ENCODE assay signal across 8 mouse cellular contexts in the genomic region with DNA sequence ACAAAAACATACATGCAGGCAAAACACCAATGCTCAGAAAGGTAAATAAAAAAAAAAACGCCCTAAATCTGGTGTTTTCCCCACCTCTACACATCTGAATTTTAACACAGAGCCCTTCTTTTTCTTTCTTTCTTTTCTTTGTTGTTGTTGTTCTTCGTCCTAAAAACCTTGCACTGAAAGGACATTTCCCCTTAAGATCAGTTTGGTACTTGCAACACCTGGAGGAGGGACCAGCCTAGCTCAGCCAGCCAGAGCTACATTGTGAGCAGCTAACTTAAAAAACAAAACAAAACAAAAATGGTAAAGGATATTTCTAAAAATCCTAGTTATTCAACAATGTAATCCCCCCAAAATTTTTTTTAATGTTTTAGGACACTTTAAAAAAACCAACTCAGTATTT. TPM values are rescaled to one million over a fixed set of nuclear protein-coding genes. Genes with fewer than 3 reads are reported as not detected.
DNase-seq lines count a peak whose midpoint lies in the region; ATAC-seq and TF ChIP-seq lines count a peak whose summit lies in the region.

No protein-coding gene starts in this region.

- TF ChIP-seq POLR2A in liver, adult 2 months (IDR thresholded peaks at IDR 0.05; ENCODE audit: extremely low read depth, insufficient read depth, low read length): no peak

- 23% methylated on average over 2 of the region's 2 CpGs for WGBS in liver, adult 2 months
- WGBS in forebrain, embryonic 13.5 days: 47% methylated on average over 2 of the region's 2 CpGs
- WGBS in limb, embryonic 11.5 days: 48% methylated on average over 2 of the region's 2 CpGs
- whole genome bisulfite sequencing in neural tube, embryonic 13.5 days: 43% methylated on average over 2 of the region's 2 CpGs

- H3K79me2 ChIP-seq in liver, adult 2 months (ENCODE audit: control insufficient read depth, insufficient read depth, low read length): no peaks in the 10 kb centered on the region; the same call in 1 of the 2 replicates

- ATAC-seq in forebrain, embryonic 13.5 days: no peak
- ATAC-seq in limb, embryonic 11.5 days (ENCODE audit: insufficient number of reproducible peaks, low FRiP score, low TSS enrichment, low read depth): no peak
- ATAC-seq in neural tube, embryonic 13.5 days (ENCODE audit: low read depth): no peak

- no peaks in the 10 kb centered on the region for H3K27me3 ChIP-seq in liver, adult 2 months (ENCODE audit: control insufficient read depth, insufficient read depth, low read length)
- no peaks in the 10 kb centered on the region for H3K27me3 ChIP-seq in forebrain, embryonic 13.5 days
- H3K27me3 ChIP-seq in limb, embryonic 11.5 days (ENCODE audit: control insufficient read depth, insufficient read depth, low read length): no peaks in the 10 kb centered on the region
- no peaks in the 10 kb centered on the region for H3K27me3 ChIP-seq in neural tube, embryonic 13.5 days

- H3K36me3 ChIP-seq in liver, adult 2 months (ENCODE audit: control insufficient read depth, insufficient read depth, low read length): no peaks in the 10 kb centered on the region
- no peaks in the 10 kb centered on the region for H3K36me3 ChIP-seq in forebrain, embryonic 13.5 days (ENCODE audit: poor library complexity, severe bottlenecking)
- no peaks in the 10 kb centered on the region for H3K36me3 ChIP-seq in limb, embryonic 11.5 days (ENCODE audit: control insufficient read depth, insufficient read depth, low read length)
- no peaks in the 10 kb centered on the region for H3K36me3 ChIP-seq in neural tube, embryonic 13.5 days

- peak overlapping the region; percentile 99 for H3K4me2 ChIP-seq in forebrain, embryonic 13.5 days
- H3K4me2 ChIP-seq in limb, embryonic 11.5 days (ENCODE audit: low read depth, severe bottlenecking): peak overlapping the region; percentile 95
- H3K4me2 ChIP-seq in neural tube, embryonic 13.5 days: peak overlapping the region; percentile 99

- H3K27ac ChIP-seq in liver, adult 2 months (replicated peaks; ENCODE audit: insufficient read depth, low read depth, low read length): peak overlapping the region; percentile 99
- H3K27ac ChIP-seq in forebrain, embryonic 13.5 days: no peak overlapping the region; the same call in 1 of the 2 replicates
- H3K27ac ChIP-seq in limb, embryonic 11.5 days (replicated peaks; ENCODE audit: low read depth, low read length): no peak overlapping the region
- peak overlapping the region; percentile 100 for H3K27ac ChIP-seq in neural tube, embryonic 13.5 days (replicated peaks)

- no peak for TF ChIP-seq CTCF in liver, adult 2 months (IDR thresholded peaks at IDR 0.05; ENCODE audit: low read depth, low read length)

- no peaks in the 10 kb centered on the region for H3K9me3 ChIP-seq in forebrain, embryonic 13.5 days (replicated peaks)
- H3K9me3 ChIP-seq in limb, embryonic 11.5 days (ENCODE audit: control insufficient read depth, low read length): no peaks in the 10 kb centered on the region
- H3K9me3 ChIP-seq in neural tube, embryonic 13.5 days: no peaks in the 10 kb centered on the region

- peak; percentile 60 for DNase-seq in liver, adult 2 months (ENCODE audit: extremely low read depth, low read depth, low spot score)
- no peak for DNase-seq in liver
- DNase-seq in limb, embryonic 11.5 days (ENCODE audit: low spot score): no peak
- no peak for DNase-seq in spleen, postnatal 14 days (ENCODE audit: low spot score in 2 of 2)
- DNase-seq in layer of hippocampus, adult 9-11 months: no peak
- DNase-seq in natural killer cell, adult 2 months (ENCODE audit: low spot score in 2 of 2): no peak

- no peak overlapping the region for H3K9ac ChIP-seq in liver, adult 2 months (ENCODE audit: low read depth, low read length)
- H3K9ac ChIP-seq in forebrain, embryonic 13.5 days: peak overlapping the region; percentile 93; the same call in 1 of the 2 replicates
- no peak overlapping the region for H3K9ac ChIP-seq in limb, embryonic 11.5 days (ENCODE audit: low read length)
- H3K9ac ChIP-seq in neural tube, embryonic 13.5 days: peak overlapping the region; percentile 90; the same call in 1 of the 2 replicates

- no peaks in the 10 kb centered on the region for H3K4me1 ChIP-seq in liver, adult 2 months (ENCODE audit: control insufficient read depth, insufficient read depth, low read length)
- peaks cover 49% of the 10 kb centered on the region for H3K4me1 ChIP-seq in forebrain, embryonic 13.5 days
- H3K4me1 ChIP-seq in limb, embryonic 11.5 days (ENCODE audit: control insufficient read depth, insufficient read depth, low read length): 0 out of 2 replicates have a peak, but pooled peaks cover 4% of the 10 kb centered on the region
- peaks cover 46% of the 10 kb centered on the region for H3K4me1 ChIP-seq in neural tube, embryonic 13.5 days (replicated peaks)

- no peak overlapping the region for H3K4me3 ChIP-seq in liver, adult 2 months (ENCODE audit: insufficient read depth, low read depth, low read length)
- H3K4me3 ChIP-seq in forebrain, embryonic 13.5 days: peak overlapping the region; percentile 68
- H3K4me3 ChIP-seq in limb, embryonic 11.5 days (ENCODE audit: low read depth, low read length): peak overlapping the region; percentile 76
- peak overlapping the region; percentile 72 for H3K4me3 ChIP-seq in neural tube, embryonic 13.5 days

RNA-seq across cellular contexts. Expression of gene Spen, which starts 6.1 kb away (rescaled TPM):
- total RNA-seq in liver, adult 2 months (2014; rRNA removed): 8.1 and 9.1 TPM in 2 replicates
- polyA plus RNA-seq in liver, adult 2 months (2012; rRNA removed): 5.9 and 7.5 TPM in 2 replicates
- polyA plus RNA-seq in forebrain, embryonic 13.5 days (2015; fragmentation: Nextera tagmentation; extraction: Ambion mirVana): 16.7 and 17.1 TPM in 2 replicates
- 12.4 and 13.4 TPM in 2 replicates for polyA plus RNA-seq in limb, embryonic 11.5 days (2014; fragmentation: Nextera tagmentation; extraction: Ambion mirVana)
- 13.8 and 19.5 TPM in 2 replicates for polyA plus RNA-seq in neural tube, embryonic 13.5 days (2015; fragmentation: Nextera tagmentation; extraction: Ambion mirVana)

Comparison
In these comparisons a context has a peak if more than half of its experiments do, and no peak if none do; other contexts are left out.
1. H3K27ac ChIP-seq: peak in liver, adult 2 months (single experiment) and neural tube, embryonic 13.5 days (single experiment); none in forebrain, embryonic 13.5 days (single experiment) and limb, embryonic 11.5 days (single experiment).
2. H3K9ac ChIP-seq: peak in forebrain, embryonic 13.5 days (single experiment) and neural tube, embryonic 13.5 days (single experiment); none in liver, adult 2 months (single experiment) and limb, embryonic 11.5 days (single experiment).
3. Peak in every context shown above with its lines, with median percentiles within 50 percentile points of each other: H3K4me2 ChIP-seq.